Mouse (Mus musculus) liver, embryonic 15.5 days (tissue): ENCODE data around the gene Cers5. TPM values are rescaled to one million over a fixed set of nuclear protein-coding genes. Genes with fewer than 3 reads are reported as not detected.
"Not testable (repeated sequence)": the region's sequence is repeated elsewhere in the genome, so short reads cannot be mapped to it uniquely, and the experiment has no call there.

Source experiments
- ATAC-seq: fragments of 200-750 bp; cut with Nextera tagmentation; 2 replicates; pipeline ENCODE4 v1.8.0; 2017; ENCODE audit warnings: moderate number of reproducible peaks, mild to moderate bottlenecking, moderate library complexity; ENCODE audit not compliant: insufficient read depth
- H3K27ac ChIP-seq: fragments of 300-500 bp; sonication (generic); replicated peaks from 2 replicates; pipeline ENCODE4 v1.5.1; 2015; ENCODE audit warnings: mild to moderate bottlenecking, inconsistent platforms
- H3K27me3 ChIP-seq: fragments of 300-500 bp; sonication (generic); 2 replicates; pipeline ENCODE4 v1.6.1; 2015; ENCODE audit warnings: mild to moderate bottlenecking, inconsistent platforms
- H3K36me3 ChIP-seq: fragments of 300-500 bp; sonication (generic); replicated peaks from 2 replicates; pipeline ENCODE4 v1.6.1; 2015; ENCODE audit warnings: moderate library complexity, mild to moderate bottlenecking, inconsistent platforms
- H3K4me1 ChIP-seq: fragments of 300-500 bp; sonication (generic); replicated peaks from 2 replicates; pipeline ENCODE4 v1.6.1; 2015; ENCODE audit warnings: inconsistent platforms
- H3K4me2 ChIP-seq: fragments of 300-500 bp; sonication (generic); 2 replicates; pipeline ENCODE4 v1.6.1; 2015; ENCODE audit warnings: moderate library complexity, mild to moderate bottlenecking, inconsistent platforms
- H3K4me3 ChIP-seq: fragments of 300-500 bp; sonication (generic); replicated peaks from 2 replicates; pipeline ENCODE4 v1.5.1; 2015; ENCODE audit warnings: mild to moderate bottlenecking, inconsistent platforms
- H3K9ac ChIP-seq: fragments of 300-500 bp; sonication (generic); 2 replicates; pipeline ENCODE4 v1.6.1; 2015; ENCODE audit warnings: moderate library complexity, mild to moderate bottlenecking, inconsistent platforms
- H3K9me3 ChIP-seq: fragments of 300-500 bp; sonication (generic); replicated peaks from 2 replicates; pipeline ENCODE4 v1.6.1; 2016; ENCODE audit warnings: inconsistent platforms
- WGBS: fragments of 180-500 bp; shearing (Covaris S2); methylation state at CpG from one replicate; pipeline ENCODE4 v1.1.7; 2015; ENCODE audit warnings: mixed read lengths; ENCODE audit not compliant: insufficient replicate concordance; 5-methylcytosine and 5-hydroxymethylcytosine counted together
- polyA plus RNA-seq: library from polyadenylated mRNA; unstranded; fragments of >200 nt; fragmentation: Nextera tagmentation; extraction: Ambion mirVana; gene quantifications from 2 replicates; pipeline ENCODE4 v1.2.1, GENCODE M21; 2015

Cers5 gene
- polyA plus RNA-seq, 1 experiment from 2014 or later = 9.5 TPM

DNA sequence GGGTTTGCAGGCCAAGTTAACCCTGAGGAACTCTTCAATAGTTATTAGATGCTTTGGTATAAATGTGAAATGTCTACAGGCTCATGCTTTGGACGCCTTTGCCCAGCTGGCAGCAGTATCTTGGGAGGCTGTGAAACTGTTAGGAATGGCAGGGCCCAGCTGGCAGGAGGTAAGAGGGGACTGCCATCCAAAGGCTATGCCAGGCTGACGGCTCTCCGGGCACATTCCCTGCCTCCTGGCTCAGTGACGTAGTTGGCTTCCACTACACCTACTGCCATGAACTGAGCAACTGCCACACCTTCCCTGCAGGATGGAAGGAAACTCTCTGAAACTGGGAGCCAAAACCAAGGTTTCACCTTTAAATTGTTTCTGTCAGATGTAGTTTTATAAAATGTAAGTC, 32.5 kb downstream of the Cers5 start:
- no peak for ATAC-seq
- Histone ChIP-seq H3K4me3 (no peak overlapping the region), H3K9me3 (no peaks in the 10 kb centered on the region), H3K4me1 (no peaks in the 10 kb centered on the region), H3K27ac (no peak overlapping the region), H3K27me3 (no peaks in the 10 kb centered on the region), H3K9ac (no peak overlapping the region), H3K36me3 (peaks cover 17% of the 10 kb centered on the region; the same call in 1 of the 2 replicates), H3K4me2 (no peak overlapping the region)
- WGBS = 78% methylated on average over 4 of the region's 4 CpGs

GRCm38 (mm10) chr15:99736675-99737074, 36.0 kb downstream of the Cers5 start:
- no peak overlapping the region for H3K9ac ChIP-seq
- 77% methylated on average over 11 of the region's 11 CpGs for WGBS
- H3K27me3 ChIP-seq = no peaks in the 10 kb centered on the region
- H3K36me3 ChIP-seq = peaks cover 18% of the 10 kb centered on the region; the same call in 1 of the 2 replicates
- ATAC-seq = no peak
- no peak overlapping the region for H3K4me3 ChIP-seq
- no peaks in the 10 kb centered on the region for H3K4me1 ChIP-seq
- no peak overlapping the region for H3K27ac ChIP-seq
- H3K9me3 ChIP-seq = no peaks in the 10 kb centered on the region
- H3K4me2 ChIP-seq = no peak overlapping the region

- Histone ChIP-seq H3K36me3 (peaks cover 15% of the 10 kb centered on the region; the same call in 1 of the 2 replicates), H3K27me3 (no peaks in the 10 kb centered on the region), H3K4me3 (no peak overlapping the region), H3K9ac (no peak overlapping the region), H3K4me2 (no peak overlapping the region), H3K27ac (no peak overlapping the region), H3K4me1 (no peaks in the 10 kb centered on the region), H3K9me3 (no peaks in the 10 kb centered on the region)
- WGBS = 80% methylated on average over 2 of the region's 2 CpGs
- ATAC-seq = no peak
Observed at GRCm38 (mm10) chr15:99735631-99736030, 37.1 kb downstream of the Cers5 start.

DNA sequence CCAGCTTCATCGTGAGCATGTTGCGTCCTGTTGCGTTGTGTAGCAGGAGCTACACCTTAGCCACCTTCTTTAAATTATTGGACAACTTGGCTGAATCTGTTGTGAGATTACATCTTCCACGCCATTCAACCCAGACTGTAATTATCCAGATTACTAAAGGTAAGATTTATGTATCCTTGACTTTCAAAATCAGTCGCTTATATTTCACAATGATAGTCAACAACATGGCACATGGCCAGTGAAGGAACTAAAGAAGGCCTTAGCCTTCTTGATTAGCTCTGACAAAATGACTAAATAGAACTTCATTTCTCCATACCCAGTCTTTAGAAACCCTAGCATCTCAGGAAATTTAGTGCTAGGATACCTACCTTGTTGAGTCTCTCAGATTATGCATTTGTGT, 39.5 kb downstream of the Cers5 start:
- Histone ChIP-seq H3K4me1 (no peaks in the 10 kb centered on the region), H3K27ac (no peak overlapping the region), H3K36me3 (peaks cover 21% of the 10 kb centered on the region), H3K4me3 (no peak overlapping the region), H3K4me2 (no peak overlapping the region), H3K9ac (no peak overlapping the region), H3K9me3 (peaks cover 3% of the 10 kb centered on the region; the same call in 1 of the 2 replicates), H3K27me3 (no peaks in the 10 kb centered on the region)
- 83% methylated on average over 5 of the region's 5 CpGs for WGBS
- ATAC-seq = no peak

GRCm38 (mm10) chr15:99731678-99732077, 41.0 kb downstream of the Cers5 start:
- no peak overlapping the region for H3K4me3 ChIP-seq
- no peak overlapping the region for H3K4me2 ChIP-seq
- peaks cover 3% of the 10 kb centered on the region; the same call in 1 of the 2 replicates for H3K9me3 ChIP-seq
- no peak for ATAC-seq
- H3K27ac ChIP-seq = no peak overlapping the region
- no peaks in the 10 kb centered on the region for H3K27me3 ChIP-seq
- peaks cover under 1% of the 10 kb centered on the region for H3K4me1 ChIP-seq
- H3K36me3 ChIP-seq = peaks cover 25% of the 10 kb centered on the region
- WGBS = 71% methylated on average over 3 of the region's 3 CpGs
- no peak overlapping the region for H3K9ac ChIP-seq

DNA sequence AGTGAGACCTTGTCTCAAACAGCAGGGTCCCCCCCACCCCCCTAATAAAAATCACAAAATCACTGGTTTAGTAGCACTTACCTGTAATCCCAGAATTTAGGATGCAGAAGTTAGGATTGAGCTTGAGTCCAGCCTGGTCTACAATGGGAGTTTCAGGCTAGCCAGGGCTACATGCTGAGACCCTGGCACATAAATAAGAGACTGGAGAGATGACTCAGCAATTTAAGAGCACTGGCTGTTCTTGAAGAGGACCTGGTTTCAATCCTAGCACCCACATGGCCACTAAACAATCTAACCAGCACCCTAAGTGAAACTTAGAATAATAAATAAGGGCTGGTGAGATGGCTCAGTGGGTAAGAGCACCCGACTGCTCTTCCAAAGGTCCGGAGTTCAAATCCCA, 41.5 kb downstream of the Cers5 start:
- H3K4me2 ChIP-seq = no peak overlapping the region
- no peak overlapping the region for H3K9ac ChIP-seq
- WGBS = 90% methylated on average over 2 of the region's 2 CpGs
- H3K9me3 ChIP-seq = peaks cover 3% of the 10 kb centered on the region; the same call in 1 of the 2 replicates
- H3K27ac ChIP-seq = no peak overlapping the region
- ATAC-seq = no peak
- peaks cover 6% of the 10 kb centered on the region for H3K4me1 ChIP-seq
- no peaks in the 10 kb centered on the region for H3K27me3 ChIP-seq
- peaks cover 25% of the 10 kb centered on the region for H3K36me3 ChIP-seq
- H3K4me3 ChIP-seq = no peak overlapping the region

GRCm38 (mm10) chr15:99729056-99729783, 43.5 kb downstream of the Cers5 start:
- Histone ChIP-seq H3K9ac (no peak overlapping the region), H3K9me3 (peaks cover 3% of the 10 kb centered on the region; the same call in 1 of the 2 replicates), H3K4me2 (no peak overlapping the region), H3K27ac (no peak overlapping the region), H3K4me1 (peaks cover 20% of the 10 kb centered on the region), H3K4me3 (no peak overlapping the region), H3K27me3 (no peaks in the 10 kb centered on the region), H3K36me3 (peaks cover 20% of the 10 kb centered on the region)
- ATAC-seq = no peak
- 80% methylated on average over 4 of the region's 4 CpGs for WGBS

DNA sequence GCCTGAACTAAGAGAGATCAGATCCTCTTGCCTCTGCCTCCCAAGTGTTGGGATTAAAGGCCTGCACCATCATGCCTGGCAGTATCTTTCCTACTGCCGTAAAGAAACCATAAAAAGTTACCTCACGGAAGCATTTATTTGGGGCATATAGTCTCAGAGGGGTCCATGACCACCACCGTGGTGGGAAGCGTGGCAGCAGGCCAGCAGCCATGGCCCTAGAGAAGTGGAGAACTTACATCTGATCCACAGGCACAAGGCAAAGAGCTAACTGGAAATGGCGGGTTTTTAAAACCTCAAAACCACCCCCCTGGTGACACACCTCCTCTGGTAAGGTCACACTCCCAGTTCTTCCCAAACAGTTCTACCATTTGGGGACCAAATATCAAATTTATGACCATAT, 44.5 kb downstream of the Cers5 start:
- no peak overlapping the region for H3K4me3 ChIP-seq
- H3K27me3 ChIP-seq = no peaks in the 10 kb centered on the region
- no peak overlapping the region for H3K9ac ChIP-seq
- H3K27ac ChIP-seq = no peak overlapping the region
- no peak for ATAC-seq
- no peak overlapping the region for H3K4me2 ChIP-seq
- H3K9me3 ChIP-seq = peaks cover 3% of the 10 kb centered on the region; the same call in 1 of the 2 replicates
- H3K36me3 ChIP-seq = peaks cover 20% of the 10 kb centered on the region
- 88% methylated on average over 5 of the region's 5 CpGs for WGBS
- H3K4me1 ChIP-seq = peaks cover 29% of the 10 kb centered on the region

DNA sequence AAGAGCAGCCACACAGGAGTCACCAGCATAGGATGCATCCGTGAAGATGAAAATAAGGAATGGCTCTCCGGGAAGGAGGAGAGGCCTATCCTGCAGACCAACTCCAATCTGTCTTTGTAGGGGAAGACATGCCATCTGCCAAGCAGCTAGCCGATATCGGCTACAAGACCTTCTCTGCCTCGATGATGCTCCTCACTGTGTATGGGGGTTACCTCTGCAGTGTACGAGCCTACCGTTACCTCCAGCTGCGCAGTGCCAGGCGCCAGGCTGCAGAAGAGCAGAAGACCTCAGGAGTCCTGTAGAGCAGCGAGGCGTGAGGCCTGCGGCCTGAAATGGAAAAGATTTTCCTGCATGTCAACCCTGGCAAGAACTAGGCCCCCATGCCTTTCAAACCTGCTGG, 45.2 kb downstream of the Cers5 start:
- Histone ChIP-seq H3K9me3 (peaks cover 3% of the 10 kb centered on the region; the same call in 1 of the 2 replicates), H3K4me1 (peaks cover 34% of the 10 kb centered on the region), H3K36me3 (peaks cover 20% of the 10 kb centered on the region), H3K27me3 (no peaks in the 10 kb centered on the region), H3K27ac (no peak overlapping the region), H3K4me2 (no peak overlapping the region), H3K4me3 (no peak overlapping the region), H3K9ac (no peak overlapping the region)
- WGBS = 82% methylated on average over 12 of the region's 12 CpGs
- no peak for ATAC-seq

DNA sequence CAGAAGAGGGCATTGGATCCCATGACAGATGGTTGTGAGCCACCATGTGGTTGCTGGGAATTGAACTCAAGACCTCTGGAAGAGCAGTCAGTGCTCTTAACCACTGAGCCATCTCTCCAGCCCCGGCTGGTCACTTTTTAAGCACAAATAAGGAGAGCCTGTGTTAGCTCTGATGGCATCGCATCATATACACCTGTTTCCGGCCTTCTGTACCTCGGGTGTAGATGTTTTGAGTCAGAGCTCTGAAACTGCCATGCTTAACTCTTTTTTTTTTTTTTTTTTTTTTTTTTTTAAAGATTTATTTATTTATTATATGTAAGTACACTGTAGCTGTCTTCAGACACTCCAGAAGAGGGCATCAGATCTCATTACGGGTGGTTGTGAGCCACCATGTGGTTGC, 45.6 kb downstream of the Cers5 start:
- H3K27me3 ChIP-seq, H3K9me3 ChIP-seq, H3K4me3 ChIP-seq, H3K27ac ChIP-seq, H3K9ac ChIP-seq, ATAC-seq: not testable (repeated sequence)
- Histone ChIP-seq H3K4me1 (peaks cover 39% of the 10 kb centered on the region), H3K36me3 (peaks cover 20% of the 10 kb centered on the region), H3K4me2 (0 out of 2 replicates have a peak overlapping the region, but pooled peaks have one; percentile 85)
- 67% methylated on average over 5 of the region's 5 CpGs for WGBS

GRCm38 (mm10) chr15:99726549-99726948, 46.1 kb downstream of the Cers5 start:
- H3K36me3 ChIP-seq = peaks cover 20% of the 10 kb centered on the region
- H3K4me1 ChIP-seq = peaks cover 44% of the 10 kb centered on the region

More at GRCm38 (mm10) chr15:99726549-99726948, 46.1 kb downstream of the Cers5 start:
- peaks cover 3% of the 10 kb centered on the region; the same call in 1 of the 2 replicates for H3K9me3 ChIP-seq
- peak overlapping the region; percentile 85 for H3K4me2 ChIP-seq
- H3K4me3 ChIP-seq = peak overlapping the region; percentile 94
- H3K27ac ChIP-seq = no peak overlapping the region
- H3K27me3 ChIP-seq = 0 out of 2 replicates have a peak, but pooled peaks cover 4% of the 10 kb centered on the region
- ATAC-seq = no peak
- H3K9ac ChIP-seq = peak overlapping the region; percentile 92
- WGBS = 57% methylated on average over 2 of the region's 2 CpGs
